Mouse (Mus musculus) CD4-positive, CD25-positive, alpha-beta regulatory T cell, adult 4 months (primary cell): ENCODE data around the gene Abca5. TPM values are rescaled to one million over a fixed set of nuclear protein-coding genes. Genes with fewer than 3 reads are reported as not detected.

Source experiments
- ATAC-seq: one replicate; pipeline ENCODE4 v1.8.0; 2017
- polyA plus RNA-seq, 2 experiments: library from polyadenylated mRNA; unstranded; fragments of 100-300 nt; shearing (Covaris generic); gene quantifications; one replicate each; pipeline ENCODE4 v1.2.1; 2017

Gene Abca5
- polyA plus RNA-seq, 2 experiments from 2014 or later: 0.73 to 1.1 TPM

DNA sequence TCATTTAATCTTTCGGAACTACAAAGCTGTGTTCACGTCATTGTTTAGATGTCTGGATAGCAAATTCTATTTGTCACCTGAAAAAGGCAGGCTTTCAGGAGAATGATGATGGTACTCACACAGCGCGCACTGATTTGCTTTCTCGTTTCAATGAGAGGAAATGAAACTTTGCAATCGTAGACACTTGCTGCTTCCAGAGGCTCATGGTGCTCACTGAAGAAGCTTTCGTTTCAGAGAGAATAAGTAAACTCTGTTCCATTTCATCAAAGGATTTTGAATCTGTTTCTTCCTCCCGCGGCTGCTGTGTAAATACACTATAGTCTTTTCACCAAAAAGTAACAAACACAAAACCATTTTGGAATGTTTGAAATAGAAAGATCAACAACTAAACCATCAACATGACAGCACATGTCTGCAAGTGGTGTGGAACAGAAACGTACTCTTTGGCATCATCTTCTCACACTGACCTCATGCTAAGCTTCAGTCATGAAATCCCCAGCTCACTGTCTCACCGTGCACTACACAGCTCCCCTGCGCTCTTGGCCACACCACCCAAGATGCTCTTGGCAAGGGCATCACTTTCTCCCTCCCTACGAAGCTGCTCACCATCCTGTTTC is 39.5 kb downstream of the Abca5 start:
- no peak for ATAC-seq

DNA sequence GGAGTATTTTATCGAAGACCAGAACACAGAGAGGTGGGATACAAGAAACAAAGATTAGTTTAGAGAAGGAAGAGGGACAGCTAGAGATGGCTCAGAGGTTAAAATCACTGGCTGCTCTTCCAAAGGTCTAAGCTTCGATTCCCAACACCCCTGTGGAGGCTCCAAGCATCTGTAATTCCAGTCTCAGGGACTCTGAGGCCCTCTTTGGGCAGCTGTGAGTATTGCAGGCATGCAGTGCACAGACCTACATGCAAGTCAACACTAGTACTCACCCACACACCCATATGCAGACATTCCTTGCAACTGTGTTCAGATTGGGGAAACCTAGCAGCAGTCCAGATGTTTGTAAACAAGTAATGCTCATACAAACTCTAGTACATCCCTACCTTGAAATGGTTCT is 46.9 kb downstream of the Abca5 start:
- ATAC-seq: no peak

- no peak for ATAC-seq
Observed at GRCm38 (mm10) chr11:110288423-110288822, 49.1 kb downstream of the Abca5 start.

GRCm38 (mm10) chr11:110287694-110288093 is 49.8 kb downstream of the Abca5 start:
- ATAC-seq: no peak

GRCm38 (mm10) chr11:110286331-110286730 is 51.2 kb downstream of the Abca5 start:
- ATAC-seq: no peak

- no peak for ATAC-seq
Observed at GRCm38 (mm10) chr11:110284849-110285248, 52.7 kb downstream of the Abca5 start.

GRCm38 (mm10) chr11:110284185-110284787 is 53.2 kb downstream of the Abca5 start:
- ATAC-seq: no peak

DNA sequence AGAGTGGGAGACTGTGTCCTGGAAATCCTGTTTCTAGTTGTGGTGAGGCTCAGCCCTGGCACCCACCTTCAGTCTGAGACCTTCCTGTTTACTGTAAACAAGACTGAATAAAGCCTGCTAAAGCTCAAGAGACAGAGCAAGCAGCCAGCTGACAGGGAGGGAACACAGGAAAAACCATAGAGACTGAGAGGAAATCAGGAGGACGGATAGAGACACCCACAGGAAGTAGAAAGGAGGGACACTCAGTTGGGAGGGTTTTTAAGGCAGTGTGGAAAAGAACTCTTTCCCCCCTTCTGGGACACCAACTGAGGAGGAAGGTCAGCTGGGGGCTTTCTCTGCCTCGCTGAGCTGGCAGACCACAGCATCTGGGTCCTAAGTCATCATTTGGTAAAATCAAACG is 62.7 kb downstream of the Abca5 start:
- no peak for ATAC-seq

- peak; percentile 68 for ATAC-seq
Observed at GRCm38 (mm10) chr11:110271745-110272144, 65.8 kb downstream of the Abca5 start.

GRCm38 (mm10) chr11:110268244-110268844 is 69.2 kb downstream of the Abca5 start:
- ATAC-seq: peak; percentile 96

GRCm38 (mm10) chr11:110267232-110267631 is 70.3 kb downstream of the Abca5 start:
- no peak for ATAC-seq

DNA sequence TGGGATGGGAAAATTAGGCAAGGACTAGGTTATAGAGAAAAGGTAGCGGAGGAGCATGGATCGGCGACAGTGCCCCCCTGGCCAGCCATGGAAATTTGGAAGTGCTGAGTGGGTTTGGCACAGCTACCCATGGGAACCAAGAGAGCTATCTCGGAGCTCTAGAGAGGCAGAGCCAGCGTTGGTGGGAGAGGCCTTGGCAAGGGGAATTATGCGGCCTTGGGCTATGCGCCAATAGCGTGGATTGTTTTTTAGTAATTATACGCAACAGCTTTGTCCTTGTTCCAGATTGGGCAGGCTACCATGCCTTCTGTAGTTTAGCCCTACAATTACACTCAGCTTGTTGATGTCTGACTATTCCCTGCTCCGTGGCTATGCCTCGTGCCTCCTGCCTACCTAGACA is 70.8 kb downstream of the Abca5 start:
- ATAC-seq: no peak

DNA sequence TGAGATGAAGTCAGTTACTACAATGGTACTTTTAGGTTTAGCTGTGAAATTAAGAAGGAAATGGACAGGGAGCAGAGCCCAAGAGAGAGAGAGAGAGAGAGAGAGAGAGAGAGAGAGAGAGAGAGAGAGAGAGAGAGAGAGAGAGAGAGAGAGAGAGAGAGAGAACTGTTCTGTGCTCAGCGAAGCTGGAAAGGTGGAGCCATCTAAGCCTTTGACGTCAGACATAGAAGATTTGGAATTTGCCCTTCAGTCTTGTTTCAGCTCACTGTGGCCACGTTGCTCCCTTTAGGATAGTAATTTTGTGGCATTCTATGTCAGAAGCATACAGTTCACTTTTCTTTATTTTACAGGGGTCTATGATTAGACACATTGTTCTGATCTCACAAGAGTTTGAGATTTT is 75.6 kb downstream of the Abca5 start:
- ATAC-seq: no peak

DNA sequence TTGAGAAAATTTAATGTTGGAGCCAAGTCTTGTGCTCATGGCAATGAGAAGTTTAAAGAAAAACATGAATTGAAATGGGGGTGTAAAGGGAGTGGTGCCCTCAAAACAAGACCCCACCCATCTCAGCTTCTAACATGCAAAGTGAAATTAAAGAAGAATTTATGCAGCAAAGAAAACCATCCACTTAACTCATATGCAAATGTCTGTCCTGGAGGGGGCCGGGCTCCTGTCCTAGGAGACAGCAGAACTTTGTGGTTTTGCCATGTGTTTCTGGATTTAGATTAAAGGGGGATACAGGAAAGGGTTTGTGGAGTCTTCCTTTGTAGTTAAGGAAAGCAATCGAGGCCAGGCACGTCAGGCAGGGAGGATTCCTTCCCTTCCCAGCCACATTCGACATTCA is 79.6 kb downstream of the Abca5 start:
- ATAC-seq: no peak

DNA sequence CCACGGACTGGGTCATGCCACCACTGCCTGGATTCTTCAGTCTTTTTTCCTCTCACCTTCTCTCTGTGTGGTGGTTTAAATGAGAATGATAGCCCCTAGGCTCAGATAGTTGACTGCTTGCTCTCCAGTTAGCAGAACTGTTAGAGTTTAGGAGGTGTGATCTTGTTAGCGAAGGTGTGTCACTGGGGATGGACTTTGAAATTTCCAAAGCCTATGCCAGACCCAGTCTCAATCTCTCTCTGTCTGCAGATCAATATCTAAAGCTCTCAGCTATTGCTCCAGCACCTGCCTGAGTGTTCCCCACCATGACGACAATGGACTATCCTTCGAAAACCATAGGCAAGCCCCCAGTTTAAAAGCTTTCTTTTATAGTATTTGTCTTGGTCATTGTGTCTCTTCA is 80.5 kb downstream of the Abca5 start:
- no peak for ATAC-seq

- no peak for ATAC-seq
Observed at GRCm38 (mm10) chr11:110252256-110252655, 85.3 kb downstream of the Abca5 start.

- no peak for ATAC-seq
Observed at GRCm38 (mm10) chr11:110251534-110251933, 86.0 kb downstream of the Abca5 start, which contains the start of gene Abca6. Abca6 (minus strand) TSS chr11:110251776.

DNA sequence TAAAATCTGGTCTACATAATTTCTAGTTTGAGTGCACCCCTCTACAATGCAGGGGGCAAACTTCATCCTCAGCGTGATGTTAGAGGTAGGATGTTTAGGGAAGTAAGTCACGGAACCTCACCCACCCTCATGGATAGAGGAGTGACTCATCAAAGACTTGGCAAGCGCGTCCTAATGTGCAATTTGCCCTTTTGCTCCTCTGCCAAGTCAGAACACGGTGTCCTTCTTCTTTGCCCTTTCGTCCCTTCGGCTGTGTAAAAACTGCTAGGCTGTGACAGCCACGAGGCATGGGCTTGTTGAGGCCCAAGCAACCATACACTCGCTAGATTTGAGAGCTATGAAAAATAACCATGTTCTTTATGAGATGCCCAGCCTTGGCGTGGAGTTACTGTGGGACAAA is 92.8 kb downstream of the Abca5 start:
- no peak for ATAC-seq

DNA sequence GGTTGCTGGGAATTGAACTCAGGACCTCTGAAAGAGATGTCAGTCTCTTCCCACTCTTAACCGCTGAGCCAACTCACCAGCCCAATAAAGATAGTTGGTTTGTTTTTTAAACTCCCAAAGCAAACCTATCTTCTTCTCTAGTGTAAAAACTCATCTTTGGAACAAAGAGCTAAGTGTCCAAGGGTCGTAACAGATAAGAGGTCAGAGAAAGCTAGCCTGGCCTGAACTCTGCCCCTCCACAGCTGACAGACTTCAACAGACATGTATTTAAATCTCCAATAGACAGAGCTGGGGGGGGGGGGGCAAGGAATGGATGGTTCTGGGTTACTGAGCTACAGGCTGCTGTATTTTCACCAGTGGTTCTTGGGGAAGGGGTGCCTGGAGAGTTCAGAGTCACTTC is 100.0 kb downstream of the Abca5 start:
- no peak for ATAC-seq

DNA sequence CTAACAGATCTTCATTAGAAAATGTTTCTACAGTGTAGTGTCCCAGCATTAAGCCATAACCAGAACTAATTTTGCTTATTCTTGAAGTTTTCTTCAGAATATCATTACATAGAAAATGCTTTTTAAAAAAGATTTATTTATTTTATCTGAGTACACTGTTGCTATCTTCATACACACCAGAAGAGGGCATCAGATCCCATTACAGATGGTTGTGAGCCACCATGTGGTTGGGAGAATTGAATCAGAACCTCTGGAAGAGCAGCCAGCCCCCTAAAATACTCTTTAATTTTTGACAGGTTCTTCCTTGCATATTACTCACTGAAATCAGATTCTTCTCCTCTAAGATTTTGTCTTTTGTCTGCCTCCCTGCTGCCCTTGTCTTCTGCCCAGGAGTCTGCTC is 104.5 kb downstream of the Abca5 start:
- no peak for ATAC-seq
